Mouse (Mus musculus): ENCODE results near the gene Kars. TPM values are rescaled to one million over a fixed set of nuclear protein-coding genes. Genes with fewer than 3 reads are reported as not detected.

Gene Kars
- 306 and 325 TPM in 2 replicates for polyA plus RNA-seq (2011; ENCODE audit: insufficient read depth, insufficient read length, low read depth, missing spikeins)

DNA sequence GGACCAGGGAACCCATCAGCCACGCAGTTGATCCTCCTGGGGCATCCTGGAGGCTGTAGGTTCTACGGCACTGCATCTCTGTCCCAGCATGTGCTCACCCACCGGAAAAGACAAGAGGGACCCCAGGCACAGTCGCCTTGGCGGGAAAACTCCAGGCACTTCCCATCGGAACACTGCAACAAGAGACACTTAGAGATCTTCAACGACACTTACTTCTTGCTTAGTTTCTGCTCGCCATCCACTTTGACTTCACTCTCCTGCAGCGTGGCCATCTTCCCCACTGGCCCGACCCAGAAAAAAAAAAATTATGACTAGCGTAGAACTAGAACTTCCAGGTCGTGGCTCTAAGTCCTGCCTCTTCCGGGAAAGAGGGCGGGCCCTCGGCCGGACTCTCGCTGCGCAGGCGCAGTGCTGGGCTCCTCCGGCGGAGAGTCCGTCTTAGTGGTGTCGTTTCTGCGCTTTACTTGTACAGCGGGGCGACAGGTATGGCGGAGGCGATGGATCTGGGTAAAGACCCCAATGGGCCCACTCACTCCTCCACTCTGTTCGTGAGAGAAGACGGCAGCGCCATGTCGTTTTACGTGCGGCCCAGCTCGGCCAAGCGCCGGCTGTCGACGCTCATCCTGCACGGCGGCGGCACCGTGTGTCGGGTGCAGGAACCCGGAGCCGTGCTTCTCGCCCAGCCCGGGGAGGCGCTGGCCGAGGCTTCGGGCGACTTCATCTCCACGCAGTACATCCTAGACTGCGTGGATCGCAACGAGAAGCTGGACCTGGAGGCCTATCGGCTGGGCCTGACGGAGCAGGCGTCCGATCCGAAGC, at the start of gene Kars, which contains the start of gene Terf2ip:
Gene Kars, minus strand, starts transcription at position 327 of the 819 bp plus-strand sequence.
Gene Terf2ip, plus strand, starts transcription at position 402 of the 819 bp plus-strand sequence.
- H3K27me3 ChIP-seq (ENCODE audit: control insufficient read depth, insufficient read depth, low read length, poor library complexity, severe bottlenecking): no peaks in the 10 kb centered on the region
- H3K4me1 ChIP-seq (ENCODE audit: control insufficient read depth, insufficient read depth, low read length): no peaks in the 10 kb centered on the region
- TF ChIP-seq POLR2A (IDR thresholded peaks at IDR 0.05; ENCODE audit: insufficient read depth, low read length) (peak; percentile 86), EP300 (IDR thresholded peaks at IDR 0.05; ENCODE audit: insufficient read depth, low read depth, low read length) (no peak)
- H3K9me3 ChIP-seq (replicated peaks; ENCODE audit: control insufficient read depth, insufficient read depth, low read length, poor library complexity, severe bottlenecking): no peaks in the 10 kb centered on the region
- peak within 1 kb of the TSS; percentile 82 for H3K9ac ChIP-seq (ENCODE audit: low read depth, poor library complexity, severe bottlenecking)
- 0 out of 2 replicates have a peak within 1 kb of the TSS, but pooled peaks have one; percentile 19 for H3K27ac ChIP-seq (ENCODE audit: insufficient read depth, low read length)
- H3K36me3 ChIP-seq (ENCODE audit: control insufficient read depth, insufficient read depth, low read length, poor library complexity, severe bottlenecking): peaks cover 14% of the 10 kb centered on the region
- peak within 1 kb of the TSS; percentile 96 for H3K4me3 ChIP-seq (ENCODE audit: low read depth, low read length)

DNA sequence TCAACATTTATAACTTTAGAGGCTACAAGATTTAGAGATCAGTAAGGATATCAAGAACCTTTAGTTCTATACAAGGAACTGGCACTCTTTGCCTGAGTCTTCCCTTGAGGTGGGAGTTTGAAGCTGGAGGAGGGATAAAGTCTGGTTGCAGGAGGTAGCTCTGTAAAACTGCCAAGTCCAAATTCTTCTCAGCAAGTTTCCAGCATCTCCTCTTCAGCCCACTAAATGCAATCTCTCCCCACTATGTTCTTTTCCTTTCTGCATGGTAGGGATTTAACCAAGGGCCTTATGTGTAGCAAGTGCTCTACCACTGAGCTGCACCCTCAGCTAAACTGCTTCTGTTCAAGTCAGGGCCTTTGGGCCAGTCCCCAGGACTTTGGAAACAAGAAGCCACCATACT, 43.3 kb upstream of the Kars start:
- no peaks in the 10 kb centered on the region for H3K27me3 ChIP-seq (ENCODE audit: control insufficient read depth, insufficient read depth, low read length, poor library complexity, severe bottlenecking)
- no peaks in the 10 kb centered on the region for H3K9me3 ChIP-seq (replicated peaks; ENCODE audit: control insufficient read depth, insufficient read depth, low read length, poor library complexity, severe bottlenecking)
- no peak overlapping the region for H3K9ac ChIP-seq (ENCODE audit: low read depth, poor library complexity, severe bottlenecking)
- TF ChIP-seq CTCF (IDR thresholded peaks at IDR 0.05; ENCODE audit: low read depth, low read length) (no peak), POLR2A (IDR thresholded peaks at IDR 0.05; ENCODE audit: insufficient read depth, low read length) (no peak), EP300 (IDR thresholded peaks at IDR 0.05; ENCODE audit: insufficient read depth, low read depth, low read length) (no peak)
- H3K36me3 ChIP-seq (ENCODE audit: control insufficient read depth, insufficient read depth, low read length, poor library complexity, severe bottlenecking): no peaks in the 10 kb centered on the region
- no peak overlapping the region for H3K4me3 ChIP-seq (ENCODE audit: low read depth, low read length)
- no peak overlapping the region for H3K27ac ChIP-seq (ENCODE audit: insufficient read depth, low read length)
- no peaks in the 10 kb centered on the region for H3K4me1 ChIP-seq (ENCODE audit: control insufficient read depth, insufficient read depth, low read length)

DNA sequence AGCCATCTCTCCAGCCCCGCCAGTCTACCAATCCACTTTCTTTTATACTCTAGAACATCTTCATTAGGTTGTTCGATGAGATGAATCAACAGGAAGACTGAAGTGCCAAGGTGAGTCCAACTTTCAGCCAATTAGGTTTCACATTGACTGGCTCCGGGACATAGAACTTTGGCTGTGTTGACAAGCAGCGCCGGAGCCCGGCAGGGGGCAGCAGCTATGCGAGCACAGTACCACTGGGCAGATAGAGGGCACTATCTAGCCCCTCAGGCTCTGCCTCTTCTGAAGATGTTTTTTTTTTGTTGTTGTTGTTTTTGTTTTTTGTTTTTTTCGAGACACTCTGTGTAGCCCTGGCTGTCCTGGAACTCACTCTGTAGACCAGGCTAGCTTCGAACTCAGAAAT, 40.4 kb upstream of the Kars start:
- no peaks in the 10 kb centered on the region for H3K36me3 ChIP-seq (ENCODE audit: control insufficient read depth, insufficient read depth, low read length, poor library complexity, severe bottlenecking)
- H3K9me3 ChIP-seq (replicated peaks; ENCODE audit: control insufficient read depth, insufficient read depth, low read length, poor library complexity, severe bottlenecking): no peaks in the 10 kb centered on the region
- no peak overlapping the region for H3K4me3 ChIP-seq (ENCODE audit: low read depth, low read length)
- H3K9ac ChIP-seq (ENCODE audit: low read depth, poor library complexity, severe bottlenecking): no peak overlapping the region
- no peaks in the 10 kb centered on the region for H3K27me3 ChIP-seq (ENCODE audit: control insufficient read depth, insufficient read depth, low read length, poor library complexity, severe bottlenecking)
- no peak overlapping the region for H3K27ac ChIP-seq (ENCODE audit: insufficient read depth, low read length)
- TF ChIP-seq POLR2A (IDR thresholded peaks at IDR 0.05; ENCODE audit: insufficient read depth, low read length) (no peak), CTCF (IDR thresholded peaks at IDR 0.05; ENCODE audit: low read depth, low read length) (peak; percentile 72), EP300 (IDR thresholded peaks at IDR 0.05; ENCODE audit: insufficient read depth, low read depth, low read length) (no peak)
- H3K4me1 ChIP-seq (ENCODE audit: control insufficient read depth, insufficient read depth, low read length): no peaks in the 10 kb centered on the region

DNA sequence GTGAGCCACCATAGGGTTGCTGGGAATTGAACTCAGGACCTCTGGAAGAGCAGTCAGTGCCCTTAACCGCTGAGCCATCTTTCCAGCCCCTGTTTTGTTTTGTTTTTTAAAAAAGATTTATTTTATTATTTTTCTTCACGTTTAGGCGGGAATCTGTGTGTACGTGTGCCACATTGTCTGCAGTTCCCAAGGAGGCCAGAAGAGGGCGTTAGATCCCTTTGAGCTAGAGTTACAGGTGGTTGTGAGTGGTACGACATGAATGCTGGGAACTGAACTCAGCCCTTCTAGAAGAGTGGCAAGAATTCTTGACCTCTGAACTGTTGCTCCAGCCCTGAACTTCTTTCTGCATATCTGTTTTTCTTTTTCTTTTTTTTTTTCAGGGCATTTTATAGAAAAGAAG, 38.9 kb upstream of the Kars start:
- H3K4me1 ChIP-seq (ENCODE audit: control insufficient read depth, insufficient read depth, low read length): no peaks in the 10 kb centered on the region
- TF ChIP-seq CTCF (IDR thresholded peaks at IDR 0.05; ENCODE audit: low read depth, low read length): peak; percentile 22
- TF ChIP-seq EP300 (IDR thresholded peaks at IDR 0.05; ENCODE audit: insufficient read depth, low read depth, low read length): no peak

DNA sequence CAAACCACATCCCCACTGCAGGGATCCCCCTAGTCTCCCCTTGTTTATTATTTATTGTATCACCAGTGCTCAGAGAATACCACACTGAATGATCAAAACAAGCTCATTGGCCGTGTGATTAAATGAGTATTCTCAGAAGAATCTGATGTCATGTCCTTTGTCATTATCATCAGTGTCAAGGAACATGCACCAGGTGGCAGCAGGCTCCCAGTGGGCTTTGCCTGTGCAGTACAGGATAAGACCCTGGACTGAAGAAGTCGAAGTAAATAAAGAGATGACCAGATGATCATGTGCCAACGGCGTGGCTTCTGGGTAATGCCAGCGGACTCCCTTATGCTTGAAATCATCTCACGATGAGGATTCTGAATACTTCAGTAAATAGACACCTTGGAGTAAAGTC, 37.2 kb upstream of the Kars start:
- H3K9ac ChIP-seq (ENCODE audit: low read depth, poor library complexity, severe bottlenecking): no peak overlapping the region
- H3K9me3 ChIP-seq (replicated peaks; ENCODE audit: control insufficient read depth, insufficient read depth, low read length, poor library complexity, severe bottlenecking): no peaks in the 10 kb centered on the region
- H3K27ac ChIP-seq (ENCODE audit: insufficient read depth, low read length): no peak overlapping the region
- no peak for TF ChIP-seq EP300 (IDR thresholded peaks at IDR 0.05; ENCODE audit: insufficient read depth, low read depth, low read length)
- no peak for TF ChIP-seq CTCF (IDR thresholded peaks at IDR 0.05; ENCODE audit: low read depth, low read length)
- H3K4me1 ChIP-seq (ENCODE audit: control insufficient read depth, insufficient read depth, low read length): no peaks in the 10 kb centered on the region
- H3K36me3 ChIP-seq (ENCODE audit: control insufficient read depth, insufficient read depth, low read length, poor library complexity, severe bottlenecking): no peaks in the 10 kb centered on the region
- no peaks in the 10 kb centered on the region for H3K27me3 ChIP-seq (ENCODE audit: control insufficient read depth, insufficient read depth, low read length, poor library complexity, severe bottlenecking)
- no peak overlapping the region for H3K4me3 ChIP-seq (ENCODE audit: low read depth, low read length)

More for the DNA sequence above, 38.9 kb upstream of the Kars start:
- Histone ChIP-seq H3K27me3 (ENCODE audit: control insufficient read depth, insufficient read depth, low read length, poor library complexity, severe bottlenecking) (no peaks in the 10 kb centered on the region), H3K36me3 (ENCODE audit: control insufficient read depth, insufficient read depth, low read length, poor library complexity, severe bottlenecking) (no peaks in the 10 kb centered on the region), H3K4me3 (ENCODE audit: low read depth, low read length) (no peak overlapping the region), H3K9me3 (replicated peaks; ENCODE audit: control insufficient read depth, insufficient read depth, low read length, poor library complexity, severe bottlenecking) (no peaks in the 10 kb centered on the region), H3K9ac (ENCODE audit: low read depth, poor library complexity, severe bottlenecking) (no peak overlapping the region), H3K27ac (ENCODE audit: insufficient read depth, low read length) (no peak overlapping the region)

DNA sequence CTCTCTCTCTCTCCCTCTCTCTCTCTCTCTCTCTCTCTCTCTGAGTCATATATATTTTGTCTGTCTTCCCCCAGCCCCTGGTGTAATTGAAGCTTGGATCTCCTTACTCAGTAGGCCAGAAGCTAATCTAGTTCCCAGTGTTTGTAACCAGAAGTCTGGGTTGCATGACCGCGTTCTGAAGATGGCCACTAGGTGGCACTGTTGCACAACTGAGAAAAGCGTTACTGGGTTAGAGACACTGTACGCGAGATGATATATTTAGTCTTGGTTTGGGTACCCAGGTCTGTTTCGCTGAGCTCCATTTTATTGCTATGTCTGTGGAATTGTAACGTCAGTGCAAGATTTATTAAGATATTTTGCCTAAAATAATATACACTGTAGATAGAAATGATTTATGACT, 34.8 kb upstream of the Kars start:
- Histone ChIP-seq H3K27me3 (ENCODE audit: control insufficient read depth, insufficient read depth, low read length, poor library complexity, severe bottlenecking) (no peaks in the 10 kb centered on the region), H3K9ac (ENCODE audit: low read depth, poor library complexity, severe bottlenecking) (no peak overlapping the region), H3K4me1 (ENCODE audit: control insufficient read depth, insufficient read depth, low read length) (no peaks in the 10 kb centered on the region), H3K36me3 (ENCODE audit: control insufficient read depth, insufficient read depth, low read length, poor library complexity, severe bottlenecking) (no peaks in the 10 kb centered on the region), H3K9me3 (replicated peaks; ENCODE audit: control insufficient read depth, insufficient read depth, low read length, poor library complexity, severe bottlenecking) (no peaks in the 10 kb centered on the region), H3K4me3 (ENCODE audit: low read depth, low read length) (no peak overlapping the region), H3K27ac (ENCODE audit: insufficient read depth, low read length) (no peak overlapping the region)
- TF ChIP-seq EP300 (IDR thresholded peaks at IDR 0.05; ENCODE audit: insufficient read depth, low read depth, low read length) (no peak), CTCF (IDR thresholded peaks at IDR 0.05; ENCODE audit: low read depth, low read length) (peak; percentile 69)

Data from ES-Bruce4 (cell line).